16 mouse cellular contexts compared by ENCODE assay signal in the genomic region with DNA sequence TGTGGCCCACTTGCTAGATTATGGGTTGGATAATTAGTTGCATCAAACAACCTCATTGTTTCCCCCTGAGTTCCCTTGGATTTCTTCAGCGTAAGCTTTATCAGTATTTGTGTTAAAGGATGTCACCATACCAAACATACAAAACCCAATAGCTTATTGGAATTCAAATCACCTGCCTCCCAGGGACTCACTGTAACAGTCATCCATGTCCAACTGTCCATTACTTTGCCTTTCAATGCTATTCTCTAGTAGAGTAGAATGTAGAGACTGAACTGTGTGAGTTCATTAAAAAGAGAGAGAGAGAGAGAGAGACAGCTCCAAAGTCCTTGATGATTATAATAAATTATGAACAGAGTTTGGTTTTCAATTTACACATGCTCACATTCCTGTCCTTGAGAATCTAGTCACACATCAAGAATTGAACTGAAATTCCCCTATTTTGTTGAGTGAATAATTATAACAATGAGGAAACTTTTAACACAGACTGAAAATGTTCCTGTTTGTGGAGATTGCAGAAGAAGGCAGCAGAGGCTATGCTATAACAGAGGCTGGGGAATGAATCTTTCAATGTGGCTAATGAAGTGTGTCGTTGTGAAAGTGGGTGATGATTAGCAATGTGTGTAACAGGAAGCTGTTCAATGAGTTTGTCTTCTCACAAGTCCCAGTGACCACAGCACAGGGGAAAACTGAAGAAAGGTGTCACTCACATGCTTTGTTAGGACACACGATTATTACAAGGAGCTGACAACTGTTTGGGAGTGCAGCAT.
"Had no signal": no experiment of that assay in that cellular context is flagged by ENCODE, and none has a peak within 500 bp of the region (broad histone marks: within the 10 kb centered on the region; RNA-seq: fewer than 3 reads in every experiment).

No protein-coding gene starts in this region.

- H3K4me3 ChIP-seq: midbrain, embryonic 10.5 days; midbrain, embryonic 12.5 days; neural tube, embryonic 13.5 days; neural tube, embryonic 15.5 days; stomach, embryonic 15.5 days had no signal

- H3K36me3 ChIP-seq: midbrain, embryonic 10.5 days; midbrain, embryonic 12.5 days; neural tube, embryonic 13.5 days; neural tube, embryonic 15.5 days; stomach, embryonic 15.5 days had no signal

- H3K4me2 ChIP-seq: lung, embryonic 14.5 days; midbrain, embryonic 12.5 days; neural tube, embryonic 13.5 days; neural tube, embryonic 15.5 days; stomach, embryonic 15.5 days had no signal

- H3K27me3 ChIP-seq: midbrain, embryonic 12.5 days; neural tube, embryonic 13.5 days; neural tube, embryonic 15.5 days; stomach, embryonic 15.5 days had no signal

- DNase-seq: lung, adult 18-20 months; lung, embryonic 14.5 days; lung, postnatal 10 days; lung, postnatal 4 days; midbrain, embryonic 14.5 days; right cerebral cortex, adult 18-20 months; right cerebral cortex, postnatal 14 days; thymus, adult 2 months; thymus, postnatal 25 days; thymus, postnatal 4 days had no signal

- H3K27ac ChIP-seq: midbrain, embryonic 10.5 days; midbrain, embryonic 12.5 days; neural tube, embryonic 13.5 days; neural tube, embryonic 15.5 days; stomach, embryonic 15.5 days; stomach, postnatal 0 days had no signal

- H3K9me3 ChIP-seq: midbrain, embryonic 10.5 days; midbrain, embryonic 12.5 days; neural tube, embryonic 13.5 days; neural tube, embryonic 15.5 days; stomach, embryonic 15.5 days had no signal

- H3K4me1 ChIP-seq: midbrain, embryonic 10.5 days; stomach, embryonic 15.5 days had no signal

- H3K9ac ChIP-seq: lung, embryonic 14.5 days; midbrain, embryonic 12.5 days; neural tube, embryonic 13.5 days; neural tube, embryonic 15.5 days; stomach, embryonic 15.5 days had no signal
